Mouse (Mus musculus) limb, embryonic 12.5 days (tissue): ENCODE data around the gene Cd4. TPM values are rescaled to one million over a fixed set of nuclear protein-coding genes. Genes with fewer than 3 reads are reported as not detected.
"Not testable (repeated sequence)": the region's sequence is repeated elsewhere in the genome, so short reads cannot be mapped to it uniquely, and the experiment has no call there.

Experiments used
- ATAC-seq: fragments of 200-750 bp; cut with Nextera tagmentation; 2 replicates; pipeline ENCODE4 v1.8.0; 2017; ENCODE audit warnings: low read depth, moderate TSS enrichment; ENCODE audit not compliant: insufficient number of reproducible peaks, insufficient read depth, low FRiP score, low TSS enrichment
- H3K27ac ChIP-seq: fragments of 300-500 bp; sonication (generic); 2 replicates; pipeline ENCODE4 v1.5.1; 2016; ENCODE audit warnings: mild to moderate bottlenecking, moderate library complexity
- H3K27me3 ChIP-seq: fragments of 300-500 bp; sonication (generic); 2 replicates; pipeline ENCODE4 v1.6.1; 2016; ENCODE audit warnings: mild to moderate bottlenecking, moderate library complexity
- H3K36me3 ChIP-seq: fragments of 300-500 bp; sonication (generic); 2 replicates; pipeline ENCODE4 v1.6.1; 2016; ENCODE audit warnings: mild to moderate bottlenecking, moderate library complexity
- H3K4me1 ChIP-seq: fragments of 300-500 bp; sonication (generic); replicated peaks from 2 replicates; pipeline ENCODE4 v1.6.1; 2016
- H3K4me2 ChIP-seq: fragments of 300-500 bp; sonication (generic); 2 replicates; pipeline ENCODE4 v1.6.1; 2016; ENCODE audit warnings: mild to moderate bottlenecking, moderate library complexity
- H3K4me3 ChIP-seq: fragments of 300-500 bp; sonication (generic); replicated peaks from 2 replicates; pipeline ENCODE4 v1.5.1; 2016; ENCODE audit warnings: mild to moderate bottlenecking
- H3K9ac ChIP-seq: fragments of 300-500 bp; sonication (generic); replicated peaks from 2 replicates; pipeline ENCODE4 v1.6.1; 2016; ENCODE audit warnings: mild to moderate bottlenecking, moderate library complexity
- H3K9me3 ChIP-seq: fragments of 300-500 bp; sonication (generic); 2 replicates; pipeline ENCODE4 v1.6.1; 2016; ENCODE audit warnings: mild to moderate bottlenecking, moderate library complexity
- WGBS: fragments of 180-500 bp; shearing (Covaris S2); methylation state at CpG from one replicate; pipeline ENCODE4 v1.1.7; 2016; 5-methylcytosine and 5-hydroxymethylcytosine counted together
- polyA plus RNA-seq: library from polyadenylated mRNA; unstranded; fragments of >200 nt; fragmentation: Nextera tagmentation; extraction: Ambion mirVana; gene quantifications from 2 replicates; pipeline ENCODE4 v1.2.1, GENCODE M21; 2016

Gene Cd4
- polyA plus RNA-seq, 1 experiment from 2014 or later: 0.15 TPM

DNA sequence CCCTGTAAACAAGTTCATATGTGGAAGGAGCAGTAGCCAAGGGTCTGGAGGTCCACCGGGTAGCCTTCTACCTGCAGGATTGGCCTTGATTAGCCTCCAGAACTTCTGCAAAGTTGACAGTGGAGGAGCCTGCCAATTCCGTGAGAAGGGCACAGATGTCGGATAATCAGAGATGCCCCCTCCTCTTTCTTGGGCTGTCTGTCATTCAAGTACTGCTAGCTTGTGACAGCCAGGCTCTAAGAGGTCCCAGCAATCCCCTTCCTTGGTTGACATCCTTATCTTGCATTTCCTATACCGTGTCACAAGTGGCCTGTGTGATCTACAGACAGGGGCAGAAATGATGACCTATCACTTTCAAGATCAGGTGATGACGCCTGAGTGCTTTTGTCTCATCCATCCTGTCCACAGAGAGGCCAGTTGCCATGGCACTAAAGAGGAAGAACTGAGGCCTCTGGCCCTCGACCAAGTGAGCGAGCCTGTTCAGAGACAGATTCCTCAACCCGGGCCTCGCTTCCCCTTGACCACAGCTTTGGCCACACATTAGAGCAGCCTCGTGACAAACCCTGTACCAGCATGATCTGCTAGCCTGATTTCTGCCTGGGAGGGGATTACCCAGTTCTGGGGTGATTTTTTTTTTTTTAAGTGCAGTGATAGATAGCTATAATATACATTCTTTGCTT lies 12.9 kb upstream of the Cd4 start:
- H3K9ac ChIP-seq: no peak overlapping the region

GRCm38 (mm10) chr6:124900056-124900800 lies 12.2 kb upstream of the Cd4 start:
- H3K4me2 ChIP-seq: no peak overlapping the region
- WGBS: 45% methylated on average over 8 of the region's 8 CpGs
- no peaks in the 10 kb centered on the region for H3K27me3 ChIP-seq
- H3K4me1 ChIP-seq: peaks cover 9% of the 10 kb centered on the region
- no peaks in the 10 kb centered on the region for H3K9me3 ChIP-seq
- no peak for ATAC-seq
- H3K36me3 ChIP-seq: no peaks in the 10 kb centered on the region
- no peak overlapping the region for H3K27ac ChIP-seq
- no peak overlapping the region for H3K4me3 ChIP-seq
- H3K9ac ChIP-seq: no peak overlapping the region

More for the DNA sequence above, 12.9 kb upstream of the Cd4 start:
- Histone ChIP-seq H3K36me3 (no peaks in the 10 kb centered on the region), H3K4me2 (no peak overlapping the region), H3K9me3 (no peaks in the 10 kb centered on the region), H3K4me1 (peaks cover 12% of the 10 kb centered on the region), H3K4me3 (no peak overlapping the region), H3K27ac (no peak overlapping the region), H3K27me3 (no peaks in the 10 kb centered on the region)
- ATAC-seq: no peak
- 59% methylated on average over 10 of the region's 10 CpGs for whole genome bisulfite sequencing

DNA sequence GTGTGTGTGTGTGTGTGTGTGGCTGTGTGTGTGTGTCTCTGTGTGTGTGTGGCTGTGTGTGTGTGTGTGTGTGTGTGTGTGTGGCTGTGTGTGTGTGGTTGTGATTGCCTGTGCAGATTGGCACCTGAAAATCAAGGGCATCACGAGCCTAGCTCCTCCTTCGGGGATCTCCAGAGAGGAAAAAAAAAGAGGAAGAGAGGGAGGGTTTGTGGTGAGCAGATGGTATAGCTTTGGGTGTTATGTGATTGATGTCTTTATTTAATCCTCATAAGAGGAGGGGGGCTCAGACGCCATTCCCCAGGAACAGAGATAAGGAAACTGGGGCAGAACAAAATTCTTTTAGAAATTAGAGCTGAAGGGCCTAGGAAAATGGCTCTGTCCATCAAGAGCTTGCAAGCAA lies 10.3 kb upstream of the Cd4 start:
- H3K9me3 ChIP-seq: no peaks in the 10 kb centered on the region
- H3K4me2 ChIP-seq: no peak overlapping the region
- H3K9ac ChIP-seq: no peak overlapping the region
- no peak overlapping the region for H3K4me3 ChIP-seq
- H3K4me1 ChIP-seq: no peaks in the 10 kb centered on the region; the same call in 1 of the 2 replicates
- ATAC-seq: no peak
- no peak overlapping the region for H3K27ac ChIP-seq
- H3K27me3 ChIP-seq: no peaks in the 10 kb centered on the region
- WGBS: 46% methylated on average over 3 of the region's 3 CpGs
- no peaks in the 10 kb centered on the region for H3K36me3 ChIP-seq

DNA sequence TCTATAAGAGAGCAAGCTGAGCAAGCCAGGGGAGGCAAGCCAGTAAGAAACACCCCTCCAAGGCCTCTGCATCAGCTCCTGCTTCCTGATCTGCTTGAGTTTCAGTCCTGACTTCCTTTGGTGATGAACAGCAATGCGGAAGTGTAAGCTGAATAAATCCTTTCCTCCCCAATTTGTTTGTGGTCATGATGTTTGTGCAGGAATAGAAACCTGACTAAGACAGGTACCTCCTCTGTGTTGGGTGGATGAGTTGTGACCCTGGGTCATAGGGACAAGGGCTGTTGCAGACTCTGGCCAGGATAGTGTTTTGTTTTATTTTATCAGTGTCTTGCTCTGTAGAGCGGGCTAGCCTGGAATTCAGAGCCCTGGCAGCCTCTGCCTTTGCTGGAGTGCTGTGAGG lies 6.1 kb upstream of the Cd4 start:
- H3K9ac ChIP-seq, H3K9me3 ChIP-seq, H3K27ac ChIP-seq, H3K27me3 ChIP-seq, H3K4me3 ChIP-seq, H3K4me1 ChIP-seq, H3K4me2 ChIP-seq, H3K36me3 ChIP-seq, ATAC-seq: not testable (repeated sequence)
- WGBS: 91% methylated on average over 2 of the region's 2 CpGs

GRCm38 (mm10) chr6:124890997-124891396 lies 3.0 kb upstream of the Cd4 start:
- Histone ChIP-seq H3K9me3 (no peaks in the 10 kb centered on the region), H3K4me3 (no peak overlapping the region), H3K27me3 (no peaks in the 10 kb centered on the region), H3K4me1 (no peaks in the 10 kb centered on the region), H3K27ac (no peak overlapping the region), H3K9ac (no peak overlapping the region), H3K4me2 (no peak overlapping the region), H3K36me3 (no peaks in the 10 kb centered on the region)
- WGBS: 60% methylated on average over 6 of the region's 6 CpGs
- no peak for ATAC-seq

GRCm38 (mm10) chr6:124888555-124889125 lies 619 bp upstream of the Cd4 start:
- H3K9me3 ChIP-seq: no peaks in the 10 kb centered on the region
- H3K4me2 ChIP-seq: no peak overlapping the region
- no peak overlapping the region for H3K27ac ChIP-seq
- H3K9ac ChIP-seq: no peak overlapping the region
- H3K27me3 ChIP-seq: no peaks in the 10 kb centered on the region
- no peak overlapping the region for H3K4me3 ChIP-seq
- no peaks in the 10 kb centered on the region for H3K36me3 ChIP-seq
- no peak for ATAC-seq
- WGBS: 91% methylated on average over 6 of the region's 6 CpGs
- H3K4me1 ChIP-seq: peaks cover 6% of the 10 kb centered on the region; the same call in 1 of the 2 replicates

- H3K9ac ChIP-seq: no peak overlapping the region
- no peaks in the 10 kb centered on the region for H3K27me3 ChIP-seq
- no peaks in the 10 kb centered on the region for H3K36me3 ChIP-seq
- H3K4me1 ChIP-seq: peaks cover 6% of the 10 kb centered on the region; the same call in 1 of the 2 replicates
- H3K4me3 ChIP-seq: no peak overlapping the region
- H3K4me2 ChIP-seq: no peak overlapping the region
- H3K27ac ChIP-seq: no peak overlapping the region
- ATAC-seq: no peak
- no peaks in the 10 kb centered on the region for H3K9me3 ChIP-seq
- 93% methylated on average over 8 of the region's 8 CpGs for WGBS
Measured at GRCm38 (mm10) chr6:124885956-124886381, 2.1 kb downstream of the Cd4 start.

DNA sequence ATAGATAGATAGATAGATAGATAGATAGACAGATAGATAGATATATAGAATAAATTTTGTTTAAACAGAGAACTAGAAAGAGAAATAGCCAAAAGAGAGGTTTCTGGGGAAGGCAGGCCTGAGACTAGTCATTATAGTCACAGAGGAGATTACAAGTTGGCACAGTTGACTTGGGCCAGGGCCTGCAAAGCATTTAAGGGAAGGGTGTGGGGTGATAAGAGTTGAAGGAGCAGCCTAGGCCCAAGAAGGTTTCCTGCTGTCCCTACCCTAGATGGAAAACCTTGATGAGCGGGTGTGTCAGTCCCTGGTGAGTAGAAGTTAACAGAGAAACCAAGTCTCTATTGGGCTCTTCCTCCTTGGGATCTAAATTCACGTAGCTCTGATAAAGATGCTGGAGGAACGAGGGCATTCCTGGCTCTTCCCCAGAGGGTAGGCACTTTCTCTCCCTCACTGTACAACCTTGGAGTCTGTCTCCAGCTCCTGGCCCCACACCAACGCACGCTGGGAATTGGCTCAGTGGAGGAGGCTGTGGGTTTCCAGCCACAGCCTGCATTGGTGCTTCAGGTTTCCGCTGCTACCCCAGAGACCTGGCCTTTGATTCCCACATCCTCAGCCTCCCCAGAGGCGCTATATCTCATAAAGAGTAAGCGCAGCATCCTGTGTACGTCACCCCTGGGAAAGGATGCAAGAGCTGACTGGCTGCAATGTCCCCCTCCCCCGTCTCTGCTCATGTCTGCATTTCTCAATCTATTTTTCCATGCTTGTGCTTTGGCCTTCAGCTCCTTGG lies 3.1 kb downstream of the Cd4 start:
- Histone ChIP-seq H3K4me1 (peaks cover 6% of the 10 kb centered on the region; the same call in 1 of the 2 replicates), H3K27me3 (no peaks in the 10 kb centered on the region), H3K9ac (no peak overlapping the region), H3K36me3 (no peaks in the 10 kb centered on the region), H3K9me3 (no peaks in the 10 kb centered on the region), H3K4me3 (no peak overlapping the region), H3K27ac (no peak overlapping the region), H3K4me2 (no peak overlapping the region)
- 72% methylated on average over 10 of the region's 10 CpGs for WGBS
- ATAC-seq: no peak

- no peak overlapping the region for H3K9ac ChIP-seq
- no peak overlapping the region for H3K27ac ChIP-seq
- ATAC-seq: no peak
- H3K36me3 ChIP-seq: no peaks in the 10 kb centered on the region
- H3K4me3 ChIP-seq: no peak overlapping the region
- no peak overlapping the region for H3K4me2 ChIP-seq
- peaks cover 6% of the 10 kb centered on the region; the same call in 1 of the 2 replicates for H3K4me1 ChIP-seq
- 83% methylated on average over 10 of the region's 10 CpGs for WGBS
- H3K27me3 ChIP-seq: no peaks in the 10 kb centered on the region
- H3K9me3 ChIP-seq: no peaks in the 10 kb centered on the region
Measured at GRCm38 (mm10) chr6:124883351-124883750, 4.7 kb downstream of the Cd4 start.

- Histone ChIP-seq H3K27me3 (no peaks in the 10 kb centered on the region), H3K27ac (no peak overlapping the region), H3K4me1 (peaks cover 6% of the 10 kb centered on the region; the same call in 1 of the 2 replicates), H3K9ac (no peak overlapping the region), H3K36me3 (no peaks in the 10 kb centered on the region), H3K4me3 (no peak overlapping the region), H3K9me3 (no peaks in the 10 kb centered on the region), H3K4me2 (no peak overlapping the region)
- no peak for ATAC-seq
- 89% methylated on average over 9 of the region's 9 CpGs for WGBS
Measured at GRCm38 (mm10) chr6:124881821-124882220, 6.2 kb downstream of the Cd4 start.

DNA sequence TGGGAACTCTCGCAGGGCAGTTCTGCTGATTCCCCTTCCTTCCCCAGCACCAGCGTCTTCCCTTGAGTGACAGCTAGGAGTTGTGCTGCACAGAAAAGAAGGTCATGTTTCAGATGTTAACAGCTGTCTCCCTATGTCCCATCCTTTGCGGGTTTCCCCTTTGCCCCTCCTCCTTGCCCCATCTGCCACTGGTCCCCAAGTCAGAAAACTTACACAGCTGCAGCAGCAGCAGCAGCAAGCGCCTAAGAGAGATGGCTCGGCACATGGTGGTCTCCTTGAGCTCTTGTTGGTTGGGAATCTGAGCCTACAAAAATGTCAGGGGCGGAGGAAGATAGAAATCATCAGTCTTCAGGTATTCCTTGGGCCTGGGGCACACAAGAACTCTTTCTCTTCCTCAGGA lies 8.6 kb downstream of the Cd4 start:
- Histone ChIP-seq H3K36me3 (no peaks in the 10 kb centered on the region), H3K4me1 (no peaks in the 10 kb centered on the region), H3K9me3 (no peaks in the 10 kb centered on the region), H3K9ac (no peak overlapping the region), H3K4me2 (no peak overlapping the region), H3K27ac (no peak overlapping the region), H3K4me3 (no peak overlapping the region), H3K27me3 (no peaks in the 10 kb centered on the region)
- no peak for ATAC-seq
- 62% methylated on average over 6 of the region's 6 CpGs for WGBS
